Mouse (Mus musculus): Measurements from ENCODE around the gene Suz12.
A peak's percentile ranks its signal among the peaks of the same experiment; 100 is the strongest.
"Not testable (repeated sequence)": the region's sequence is repeated elsewhere in the genome, so short reads cannot be mapped to it uniquely, and the experiment has no call there.

Gene Suz12

GRCm38 (mm10) chr11:79992592-79993355 is at the start of gene Suz12:
TSS of gene Suz12 (plus strand) at chr11:79993106.
- peak; percentile 93 for DNase-seq (ENCODE audit: low spot score)

GRCm38 (mm10) chr11:79943136-79943535 is 49.8 kb upstream of the Suz12 start:
- no peak for DNase-seq (ENCODE audit: low spot score)

- no peak for DNase-seq (ENCODE audit: low spot score)
Measured at GRCm38 (mm10) chr11:79943601-79944000, 49.3 kb upstream of the Suz12 start.

DNA sequence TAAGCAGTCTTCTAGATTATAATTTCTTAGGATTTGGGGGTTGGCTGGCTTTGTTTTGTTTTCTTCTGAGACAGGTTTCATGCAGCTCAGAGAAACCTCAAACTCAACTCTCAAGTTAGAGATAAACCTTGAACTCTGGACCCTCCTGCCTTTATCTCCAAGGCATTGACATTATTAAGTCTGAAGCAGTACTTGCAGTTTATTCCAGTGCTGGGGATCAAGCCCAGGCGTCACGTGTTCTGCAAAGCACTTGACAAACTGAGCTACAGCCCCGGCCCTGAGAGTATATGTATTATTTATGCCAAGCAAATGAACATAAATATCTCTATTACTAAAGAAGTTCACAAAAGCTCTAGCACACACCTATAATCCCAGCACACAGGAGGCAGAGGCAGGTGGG is 45.6 kb upstream of the Suz12 start:
- DNase-seq (ENCODE audit: low spot score) = no peak

GRCm38 (mm10) chr11:79961346-79962124 is 31.4 kb upstream of the Suz12 start:
- no peak for DNase-seq (ENCODE audit: low spot score)

DNA sequence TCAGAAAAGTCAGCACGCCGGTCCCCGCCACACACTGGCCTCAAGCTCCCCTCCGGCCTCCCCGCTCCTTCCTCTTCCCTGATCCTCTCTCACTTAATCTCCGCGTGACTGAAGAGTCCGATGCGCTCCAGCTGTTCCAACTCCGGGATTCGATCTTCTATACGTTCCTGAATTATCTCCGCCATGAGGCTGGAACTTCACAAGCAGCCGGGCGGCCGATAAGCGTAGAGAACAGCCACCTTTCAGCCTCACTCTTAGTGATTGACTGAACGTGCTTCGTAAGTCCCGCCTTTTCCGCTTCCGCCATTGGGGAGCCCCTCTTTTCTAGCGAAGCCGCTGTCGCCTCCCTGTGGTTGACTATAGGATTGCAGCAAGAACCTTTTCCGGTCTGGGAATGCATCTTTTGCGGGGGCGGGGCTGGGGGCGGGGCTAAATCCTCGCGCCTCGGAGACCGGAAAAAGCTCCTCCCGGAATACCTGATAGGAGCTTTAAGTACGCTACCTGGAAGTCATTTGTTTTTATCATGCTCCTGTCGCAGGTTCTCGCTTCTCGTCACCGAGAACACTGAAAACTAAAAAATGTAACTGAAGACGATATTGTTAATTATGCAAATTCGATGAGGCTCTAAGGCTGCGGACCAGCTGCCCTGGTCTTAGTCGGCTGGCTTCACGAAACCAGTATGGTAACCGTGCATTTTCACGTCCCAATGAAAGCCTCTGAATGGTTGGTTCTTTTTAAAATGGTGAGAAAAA is 30.6 kb upstream of the Suz12 start, which contains the start of gene Utp6:
Gene Utp6 (minus strand): TSS at position 266 of the 752 bp plus-strand sequence.
- DNase-seq (ENCODE audit: low spot score) = peak; percentile 99

- DNase-seq (ENCODE audit: low spot score) = no peak
Measured at GRCm38 (mm10) chr11:79962877-79963183, 30.1 kb upstream of the Suz12 start.

DNA sequence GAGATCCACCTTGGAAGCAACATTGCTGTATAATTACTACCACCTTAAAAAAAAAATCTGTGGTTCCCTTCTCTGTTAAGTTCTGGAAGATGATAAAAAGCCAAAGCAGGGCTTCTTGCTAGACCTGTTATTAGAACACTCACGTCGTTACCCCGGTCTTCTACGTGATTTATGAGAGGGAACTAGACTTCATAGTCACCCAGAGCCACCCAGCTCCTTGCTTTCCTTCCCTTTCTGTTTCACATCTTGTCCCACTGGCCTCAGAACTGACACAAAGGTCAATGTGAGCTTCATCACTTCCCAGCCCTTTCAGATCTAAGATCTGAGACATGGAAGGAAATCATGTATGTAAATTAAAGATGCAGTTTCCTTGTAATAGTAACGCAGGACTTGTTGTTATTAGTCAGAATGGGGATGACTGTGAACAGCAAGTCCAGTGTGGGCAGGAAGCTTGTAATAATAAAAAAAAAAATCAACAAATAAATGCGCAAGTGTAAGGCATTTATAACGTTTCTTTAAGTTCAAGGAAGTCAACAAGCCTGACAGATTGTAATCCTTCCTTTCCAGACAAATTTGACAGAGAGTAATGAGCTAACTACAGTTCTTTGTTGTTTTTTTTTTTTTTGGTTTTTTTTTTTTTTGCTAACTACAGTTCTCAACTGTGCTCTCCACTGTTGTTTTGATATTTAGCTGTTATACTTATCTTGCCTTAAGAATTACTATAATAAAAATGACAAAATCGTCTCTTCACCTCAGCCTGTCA is 29.5 kb upstream of the Suz12 start:
- DNase-seq (ENCODE audit: low spot score) = no peak

GRCm38 (mm10) chr11:79965896-79966295 is 27.0 kb upstream of the Suz12 start:
- peak; percentile 13 for DNase-seq (ENCODE audit: low spot score)

- no peak for DNase-seq (ENCODE audit: low spot score)
Measured at GRCm38 (mm10) chr11:79967752-79968151, 25.2 kb upstream of the Suz12 start.

DNA sequence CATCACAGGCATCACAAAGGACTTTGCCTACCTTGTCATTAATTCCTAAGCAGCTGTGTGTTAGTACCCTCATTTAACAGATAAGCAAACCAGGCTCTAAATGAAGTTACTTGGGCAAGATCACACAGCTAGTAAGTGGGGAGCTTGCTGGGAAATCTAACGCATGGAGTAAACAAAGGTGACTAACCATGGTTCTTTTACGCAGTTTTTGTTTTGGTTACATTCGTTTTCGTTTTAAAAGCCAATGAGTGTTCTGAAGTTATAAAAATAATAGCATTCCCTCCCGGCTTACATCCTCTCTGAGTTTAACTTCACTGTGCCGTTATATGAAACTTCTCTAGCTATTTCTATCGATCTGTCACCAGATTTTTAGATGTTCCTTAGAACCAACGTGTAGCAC is 19.8 kb upstream of the Suz12 start:
- DNase-seq (ENCODE audit: low spot score) = no peak

- peak; percentile 12 for DNase-seq (ENCODE audit: low spot score)
Measured at GRCm38 (mm10) chr11:79973626-79974476, 19.1 kb upstream of the Suz12 start.

- DNase-seq (ENCODE audit: low spot score) = no peak
Measured at GRCm38 (mm10) chr11:79975377-79975776, 17.5 kb upstream of the Suz12 start.

- DNase-seq (ENCODE audit: low spot score) = no peak
Measured at GRCm38 (mm10) chr11:79976222-79976621, 16.7 kb upstream of the Suz12 start.

DNA sequence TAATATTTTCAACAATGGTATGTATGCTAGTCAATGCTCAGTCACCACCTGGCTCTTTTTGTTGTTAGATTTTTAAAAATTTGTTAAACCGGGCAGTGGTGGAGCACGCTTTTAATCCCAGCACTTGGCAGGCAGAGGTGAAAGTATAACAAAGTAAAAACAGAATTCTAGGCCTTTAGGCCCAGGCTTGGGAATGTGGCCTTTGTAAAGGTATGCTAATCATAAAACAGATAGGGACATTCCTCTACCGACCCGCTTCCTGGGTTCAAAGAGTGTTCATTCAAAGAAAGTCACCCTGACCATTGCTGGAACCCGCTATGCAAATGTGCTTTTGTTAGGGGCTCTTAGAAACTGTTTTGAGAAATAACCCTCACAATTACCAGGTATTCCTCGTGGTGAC is 16.3 kb upstream of the Suz12 start:
- DNase-seq (ENCODE audit: low spot score) = not testable (repeated sequence)

GRCm38 (mm10) chr11:79977061-79977460 is 15.8 kb upstream of the Suz12 start:
- not testable (repeated sequence) for DNase-seq (ENCODE audit: low spot score)

DNA sequence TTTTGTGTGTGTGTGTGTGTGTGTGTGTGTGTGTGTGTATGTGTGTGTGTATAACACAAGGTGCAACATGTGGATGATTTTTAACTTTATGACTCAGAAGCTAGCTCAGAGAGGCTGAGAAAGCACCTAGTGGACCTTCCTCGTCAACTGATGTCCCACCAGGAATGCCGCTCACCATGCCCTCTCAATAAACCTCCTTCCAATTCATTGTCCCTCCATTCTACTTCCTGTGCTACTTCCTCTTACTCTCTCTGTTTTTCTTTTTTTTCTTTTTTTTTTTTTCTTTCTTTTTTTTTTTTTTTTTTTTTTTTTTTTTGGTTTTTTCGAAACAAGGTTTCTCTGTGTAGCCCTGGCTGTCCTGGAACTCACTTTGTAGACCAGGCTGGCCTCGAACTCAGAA is 15.2 kb upstream of the Suz12 start:
- not testable (repeated sequence) for DNase-seq (ENCODE audit: low spot score)

DNA sequence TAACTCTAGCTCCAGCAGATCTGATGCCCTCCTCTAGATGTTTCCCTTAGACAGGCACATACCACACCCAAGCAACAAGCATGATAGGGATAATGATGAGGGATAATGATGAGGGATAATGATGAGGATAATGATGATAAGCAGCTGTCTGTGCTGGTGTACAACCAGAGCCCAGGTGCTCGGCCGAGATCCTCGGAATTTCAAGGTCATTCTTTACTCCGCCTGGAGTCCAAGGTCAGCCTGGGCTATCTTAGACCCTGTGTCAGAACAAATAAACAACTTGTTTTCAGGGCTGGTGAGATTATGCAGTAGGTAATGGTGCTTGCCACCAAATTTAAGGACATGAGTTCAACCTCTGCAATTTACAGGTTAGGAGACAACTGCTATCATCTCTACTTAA is 6.0 kb upstream of the Suz12 start:
- DNase-seq (ENCODE audit: low spot score) = no peak

GRCm38 (mm10) chr11:79987896-79988295 is 5.0 kb upstream of the Suz12 start:
- DNase-seq (ENCODE audit: low spot score) = no peak

DNA sequence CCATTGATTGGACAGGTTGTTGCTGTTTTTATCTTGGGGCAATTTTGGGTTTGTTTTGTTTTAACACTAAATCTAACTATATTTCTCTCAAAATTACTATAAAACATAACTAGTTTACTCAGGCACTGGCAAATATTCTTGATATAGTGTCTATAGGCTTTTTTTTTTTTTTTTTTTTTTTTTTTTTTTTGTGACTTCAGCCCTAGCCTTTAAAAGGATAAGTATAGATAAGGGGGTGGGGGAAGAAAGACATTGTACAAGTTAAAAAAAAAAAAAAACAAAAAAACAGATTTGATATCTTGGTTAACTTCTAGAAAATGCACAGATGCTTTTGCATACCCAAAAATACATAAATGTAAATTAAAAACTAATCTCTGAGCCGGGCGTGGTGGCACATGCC is 2.8 kb upstream of the Suz12 start:
- no peak for DNase-seq (ENCODE audit: low spot score)

GRCm38 (mm10) chr11:79991600-79991999 is 1.3 kb upstream of the Suz12 start:
- DNase-seq (ENCODE audit: low spot score) = no peak

Measured in urinary bladder, postnatal 25 days (tissue).